Mouse (Mus musculus) forebrain, embryonic 10.5 days (tissue): ENCODE results near the gene Slc25a13. TPM values are rescaled to one million over a fixed set of nuclear protein-coding genes. Genes with fewer than 3 reads are reported as not detected.
"Not testable (repeated sequence)": the region's sequence is repeated elsewhere in the genome, so short reads cannot be mapped to it uniquely, and the experiment has no call there.

Source experiments
- DNase-seq: peaks from one replicate; pipeline ENCODE4 v3.0.0-alpha.2; 2017; ENCODE audit warnings: low spot score; ENCODE audit errors: extremely low spot score
- H3K27ac ChIP-seq: fragments of 300-500 bp; sonication (generic); 2 replicates; pipeline ENCODE4 v1.5.1; 2016; ENCODE audit warnings: mild to moderate bottlenecking
- H3K27me3 ChIP-seq: fragments of 300-500 bp; sonication (generic); 2 replicates; pipeline ENCODE4 v1.6.1; 2016; ENCODE audit warnings: mild to moderate bottlenecking; ENCODE audit not compliant: poor library complexity, severe bottlenecking
- H3K36me3 ChIP-seq: fragments of 300-500 bp; sonication (generic); replicated peaks from 2 replicates; pipeline ENCODE4 v1.6.1; 2016; ENCODE audit warnings: mild to moderate bottlenecking, moderate library complexity
- H3K4me1 ChIP-seq: fragments of 300-500 bp; sonication (generic); 2 replicates; pipeline ENCODE4 v1.6.1; 2016
- H3K4me3 ChIP-seq: fragments of 300-500 bp; sonication (generic); 2 replicates; pipeline ENCODE4 v1.5.1; 2016; ENCODE audit warnings: mild to moderate bottlenecking, moderate library complexity
- H3K9me3 ChIP-seq: fragments of 300-500 bp; sonication (generic); 2 replicates; pipeline ENCODE4 v1.6.1; 2016; ENCODE audit warnings: mild to moderate bottlenecking, moderate library complexity
- WGBS: fragments of 180-500 bp; shearing (Covaris S2); methylation state at CpG from one replicate; pipeline ENCODE4 v1.1.7; 2016; 5-methylcytosine and 5-hydroxymethylcytosine counted together
- polyA plus RNA-seq: library from polyadenylated mRNA; unstranded; fragments of >200 nt; fragmentation: Nextera tagmentation; extraction: Ambion mirVana; gene quantifications from 2 replicates; pipeline ENCODE4 v1.2.1, GENCODE M21; 2016

Gene Slc25a13
- polyA plus RNA-seq, 1 experiment from 2014 or later = 54.3 TPM

DNA sequence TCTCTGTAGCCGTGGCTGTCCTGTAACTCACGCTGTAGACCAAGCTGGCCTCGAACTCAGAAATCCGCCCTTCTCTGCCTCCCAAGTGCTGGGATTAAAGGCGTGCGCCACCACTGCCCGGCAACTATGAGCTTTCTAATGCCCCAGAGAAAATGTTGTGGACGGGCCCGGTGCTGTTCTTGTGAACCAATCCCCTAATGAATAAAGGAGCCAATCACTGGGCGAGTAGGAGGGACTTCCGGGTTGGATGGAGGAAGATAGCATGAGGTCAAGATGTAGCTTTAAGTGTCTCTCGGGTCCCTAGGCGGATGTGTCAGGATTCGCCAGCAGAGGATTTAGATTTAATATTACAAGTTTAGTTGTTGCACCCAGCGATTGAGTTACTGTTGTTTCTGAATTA lies 38.6 kb downstream of the Slc25a13 start:
- H3K27me3 ChIP-seq, H3K9me3 ChIP-seq, H3K4me3 ChIP-seq, H3K27ac ChIP-seq, DNase-seq: not testable (repeated sequence)
- H3K4me1 ChIP-seq = peaks cover 32% of the 10 kb centered on the region
- WGBS = 91% methylated on average over 15 of the region's 15 CpGs
- H3K36me3 ChIP-seq = peaks cover 31% of the 10 kb centered on the region

GRCm38 (mm10) chr6:6175350-6175971 lies 41.5 kb downstream of the Slc25a13 start:
- 34% methylated on average over 5 of the region's 5 CpGs for WGBS
- Histone ChIP-seq H3K4me1 (peaks cover 34% of the 10 kb centered on the region), H3K36me3 (peaks cover 36% of the 10 kb centered on the region), H3K4me3 (no peak overlapping the region), H3K27me3 (no peaks in the 10 kb centered on the region; the same call in 1 of the 2 replicates), H3K27ac (no peak overlapping the region), H3K9me3 (no peaks in the 10 kb centered on the region)
- no peak for DNase-seq

DNA sequence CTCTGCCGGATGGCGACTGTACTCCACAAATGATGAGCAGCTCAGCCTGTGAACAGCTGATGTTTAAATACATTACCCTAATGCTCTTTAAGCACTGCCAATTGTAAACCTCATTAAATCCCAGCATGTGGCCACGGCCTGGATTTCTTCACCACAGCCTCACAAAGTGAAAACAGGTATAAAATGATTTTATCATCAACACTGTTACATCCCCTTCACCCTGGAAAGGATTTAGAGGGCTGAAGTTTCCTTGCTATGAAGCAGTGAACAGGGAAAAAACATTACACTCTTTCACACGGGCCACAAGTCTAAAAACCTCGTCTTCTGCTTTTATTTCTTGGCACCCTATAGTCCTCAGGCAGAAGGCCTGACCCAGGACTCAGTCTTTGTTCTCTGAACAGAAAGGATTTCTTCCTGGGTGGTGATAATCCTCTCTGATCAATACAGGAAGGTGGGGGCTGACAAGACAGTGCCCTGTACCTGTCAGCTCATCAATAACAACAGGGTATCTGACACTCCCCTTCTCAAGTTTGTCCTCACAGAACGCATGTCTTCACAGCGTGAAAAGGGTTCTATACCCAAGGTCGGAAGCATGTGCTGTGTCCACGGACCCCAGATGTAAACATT lies 42.9 kb downstream of the Slc25a13 start:
- H3K36me3 ChIP-seq = peaks cover 23% of the 10 kb centered on the region
- peaks cover 38% of the 10 kb centered on the region for H3K4me1 ChIP-seq
- H3K27ac ChIP-seq = no peak overlapping the region
- WGBS = 12% methylated on average over 9 of the region's 9 CpGs
- no peak overlapping the region for H3K4me3 ChIP-seq
- DNase-seq = no peak
- H3K9me3 ChIP-seq = no peaks in the 10 kb centered on the region
- H3K27me3 ChIP-seq = no peaks in the 10 kb centered on the region; the same call in 1 of the 2 replicates

- Histone ChIP-seq H3K27me3 (no peaks in the 10 kb centered on the region; the same call in 1 of the 2 replicates), H3K4me3 (no peak overlapping the region), H3K4me1 (peaks cover 45% of the 10 kb centered on the region), H3K27ac (0 out of 2 replicates have a peak overlapping the region, but pooled peaks have one; percentile 30), H3K36me3 (peaks cover 16% of the 10 kb centered on the region), H3K9me3 (no peaks in the 10 kb centered on the region)
- no peak for DNase-seq
- 16% methylated on average over 15 of the region's 15 CpGs for WGBS
Observed at GRCm38 (mm10) chr6:6173166-6173934, 43.6 kb downstream of the Slc25a13 start.

- peaks cover 11% of the 10 kb centered on the region; the same call in 1 of the 2 replicates for H3K36me3 ChIP-seq
- 85% methylated on average over 11 of the region's 11 CpGs for whole genome bisulfite sequencing
- no peak for DNase-seq
- H3K9me3 ChIP-seq = no peaks in the 10 kb centered on the region
- H3K4me3 ChIP-seq = no peak overlapping the region
- peaks cover 38% of the 10 kb centered on the region for H3K4me1 ChIP-seq
- peaks cover 23% of the 10 kb centered on the region; the same call in 1 of the 2 replicates for H3K27me3 ChIP-seq
- H3K27ac ChIP-seq = no peak overlapping the region
Observed at GRCm38 (mm10) chr6:6168566-6169134, 48.3 kb downstream of the Slc25a13 start.

- H3K27me3 ChIP-seq = peaks cover 23% of the 10 kb centered on the region; the same call in 1 of the 2 replicates
- H3K36me3 ChIP-seq = peaks cover 11% of the 10 kb centered on the region; the same call in 1 of the 2 replicates
- no peaks in the 10 kb centered on the region for H3K9me3 ChIP-seq
- WGBS = 90% methylated on average over 10 of the region's 10 CpGs
- no peak overlapping the region for H3K27ac ChIP-seq
- no peak overlapping the region for H3K4me3 ChIP-seq
- peaks cover 38% of the 10 kb centered on the region for H3K4me1 ChIP-seq
- no peak for DNase-seq
Observed at GRCm38 (mm10) chr6:6167339-6168126, 49.4 kb downstream of the Slc25a13 start.

- Histone ChIP-seq H3K27ac (no peak overlapping the region), H3K4me3 (no peak overlapping the region), H3K4me1 (peaks cover 49% of the 10 kb centered on the region), H3K27me3 (peaks cover 47% of the 10 kb centered on the region; the same call in 1 of the 2 replicates), H3K9me3 (no peaks in the 10 kb centered on the region), H3K36me3 (0 out of 2 replicates have a peak, but pooled peaks cover 3% of the 10 kb centered on the region)
- 72% methylated on average over 7 of the region's 7 CpGs for WGBS
- no peak for DNase-seq
Observed at GRCm38 (mm10) chr6:6162993-6163623, 53.9 kb downstream of the Slc25a13 start.

GRCm38 (mm10) chr6:6162146-6162545 lies 54.8 kb downstream of the Slc25a13 start:
- Histone ChIP-seq H3K4me1 (peaks cover 48% of the 10 kb centered on the region), H3K4me3 (no peak overlapping the region), H3K9me3 (no peaks in the 10 kb centered on the region), H3K27ac (peak overlapping the region; percentile 72), H3K36me3 (0 out of 2 replicates have a peak, but pooled peaks cover 5% of the 10 kb centered on the region), H3K27me3 (peaks cover 42% of the 10 kb centered on the region; the same call in 1 of the 2 replicates)
- no peak for DNase-seq
- 36% methylated on average over 6 of the region's 6 CpGs for WGBS

- 79% methylated on average over 7 of the region's 7 CpGs for WGBS
- DNase-seq = no peak
- peak overlapping the region; percentile 44; the same call in 1 of the 2 replicates for H3K27ac ChIP-seq
- H3K4me1 ChIP-seq = peaks cover 52% of the 10 kb centered on the region
- 0 out of 2 replicates have a peak, but pooled peaks cover 2% of the 10 kb centered on the region for H3K36me3 ChIP-seq
- peaks cover 33% of the 10 kb centered on the region; the same call in 1 of the 2 replicates for H3K27me3 ChIP-seq
- no peak overlapping the region for H3K4me3 ChIP-seq
- no peaks in the 10 kb centered on the region for H3K9me3 ChIP-seq
Observed at GRCm38 (mm10) chr6:6160645-6161426, 56.1 kb downstream of the Slc25a13 start.

DNA sequence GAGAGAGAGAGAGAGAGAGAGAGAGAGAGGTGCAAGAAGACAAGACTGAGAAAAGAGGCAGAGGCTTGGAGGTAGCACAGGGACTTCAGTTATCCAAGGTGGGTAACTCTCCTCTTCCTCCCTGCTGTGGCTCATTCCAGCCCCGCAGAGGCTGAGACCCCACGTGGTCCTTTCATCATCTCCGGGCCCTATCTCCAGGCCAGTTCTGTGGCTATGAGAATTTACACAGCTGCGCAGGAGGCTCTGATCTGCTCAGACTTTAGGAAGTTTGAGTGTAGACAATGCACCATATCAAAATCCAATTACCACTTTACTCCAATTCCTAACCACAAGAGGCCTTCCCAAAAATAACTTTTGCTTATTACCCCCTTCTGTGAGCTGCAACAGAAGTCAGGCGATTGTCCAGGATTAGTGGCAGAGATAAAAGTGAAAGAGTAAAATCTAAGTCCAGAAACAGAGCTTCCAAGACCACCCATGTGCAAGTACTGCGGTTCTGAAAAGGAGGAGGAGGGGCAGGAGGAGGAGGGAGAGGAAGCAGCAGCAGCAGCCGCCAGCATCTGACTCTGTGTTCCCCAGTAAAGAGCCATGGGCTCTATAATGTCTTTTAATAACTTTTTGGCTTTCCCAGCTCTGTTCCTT lies 57.6 kb downstream of the Slc25a13 start:
- 10% methylated on average over 7 of the region's 7 CpGs for WGBS
- H3K4me1 ChIP-seq = peaks cover 48% of the 10 kb centered on the region
- 0 out of 2 replicates have a peak, but pooled peaks cover 4% of the 10 kb centered on the region for H3K36me3 ChIP-seq
- no peak overlapping the region for H3K4me3 ChIP-seq
- H3K9me3 ChIP-seq = no peaks in the 10 kb centered on the region
- H3K27me3 ChIP-seq = peaks cover 24% of the 10 kb centered on the region; the same call in 1 of the 2 replicates
- 0 out of 2 replicates have a peak overlapping the region, but pooled peaks have one; percentile 44 for H3K27ac ChIP-seq
- no peak for DNase-seq
